Comparison of ENCODE assay signal across 8 mouse cellular contexts in genomic region chr3:135825016-135825753, GRCm38 (mm10). TPM values are rescaled to one million over a fixed set of nuclear protein-coding genes. Genes with fewer than 3 reads are reported as not detected.
A peak's percentile ranks its signal among the peaks of the same experiment; 100 is the strongest.
DNase-seq lines count a peak whose midpoint lies in the region; ATAC-seq and TF ChIP-seq lines count a peak whose summit lies in the region.

Gene Slc39a8, plus strand, starts transcription at chr3:135825279.

- peak; percentile 87 for ATAC-seq in embryonic facial prominence, embryonic 15.5 days (ENCODE audit: insufficient number of reproducible peaks, low FRiP score, low TSS enrichment, low read depth)
- peak; percentile 91 for ATAC-seq in limb, embryonic 13.5 days (ENCODE audit: low FRiP score, low read depth)
- ATAC-seq in midbrain, embryonic 14.5 days (ENCODE audit: low FRiP score, low TSS enrichment) = peak; percentile 84

- TF ChIP-seq EP300 in heart, adult 2 months (IDR thresholded peaks at IDR 0.05; ENCODE audit: insufficient read depth, low read depth, low read length) = no peak

- peak; percentile 92 for DNase-seq in A20 (ENCODE audit: low read depth, low spot score)
- DNase-seq in heart, adult 2 months = peak; percentile 79 to 84
- DNase-seq in kidney, adult 2 months = peak; percentile 88
- DNase-seq in midbrain, embryonic 14.5 days = peak; percentile 70
- peak; percentile 72 for DNase-seq in spleen, adult 12 weeks (ENCODE audit: low spot score)

- TF ChIP-seq CTCF in bone marrow macrophage, adult 2 months (IDR thresholded peaks at IDR 0.05; ENCODE audit: low read depth, low read length) = no peak; the same call in 1 of the 2 replicates
- TF ChIP-seq CTCF in heart, adult 2 months (IDR thresholded peaks at IDR 0.05) = peak; percentile 61
- peak; percentile 33 for TF ChIP-seq CTCF in kidney, adult 2 months (conservative IDR thresholded peaks at IDR 0.05; ENCODE audit: insufficient read depth, insufficient read length, low read depth, low read length)

- H3K27ac ChIP-seq in bone marrow macrophage, adult 2 months (ENCODE audit: insufficient read depth, low read depth, low read length) = peak within 1 kb of the TSS; percentile 84
- H3K27ac ChIP-seq in embryonic facial prominence, embryonic 15.5 days (replicated peaks) = peak within 1 kb of the TSS; percentile 51; the same call in 1 of the 2 replicates
- peak within 1 kb of the TSS; percentile 49; the same call in 1 of the 2 replicates for H3K27ac ChIP-seq in heart, adult 2 months
- peak within 1 kb of the TSS; percentile 42 for H3K27ac ChIP-seq in kidney, adult 2 months (ENCODE audit: insufficient read depth, low read depth, low read length)
- H3K27ac ChIP-seq in limb, embryonic 13.5 days = no peak within 1 kb of the TSS
- H3K27ac ChIP-seq in midbrain, embryonic 14.5 days (replicated peaks; ENCODE audit: low read depth, low read length) = 0 out of 2 replicates have a peak within 1 kb of the TSS, but pooled peaks have one; percentile 20

- 2% methylated on average over 22 of the region's 22 CpGs for WGBS in embryonic facial prominence, embryonic 15.5 days
- 5% methylated on average over 22 of the region's 22 CpGs for WGBS in heart, adult 2 months
- WGBS in kidney, adult 2 months = 4% methylated on average over 22 of the region's 22 CpGs
- WGBS in limb, embryonic 13.5 days = 7% methylated on average over 22 of the region's 22 CpGs
- 5% methylated on average over 22 of the region's 22 CpGs for WGBS in midbrain, embryonic 14.5 days

- peak within 1 kb of the TSS; percentile 90 for H3K4me2 ChIP-seq in embryonic facial prominence, embryonic 15.5 days (replicated peaks)
- peak within 1 kb of the TSS; percentile 96 for H3K4me2 ChIP-seq in limb, embryonic 13.5 days (replicated peaks)
- H3K4me2 ChIP-seq in midbrain, embryonic 14.5 days (ENCODE audit: low read length) = peak within 1 kb of the TSS; percentile 97

- intact Hi-C loops in heart, adult 2 months (cut with DNase I) = no loop called here

- no peak for TF ChIP-seq POLR2A in bone marrow macrophage, adult 2 months (IDR thresholded peaks at IDR 0.05; ENCODE audit: borderline replicate concordance, low read depth, low read length)
- TF ChIP-seq POLR2A in heart, adult 2 months (IDR thresholded peaks at IDR 0.05; ENCODE audit: insufficient read depth, low read depth, low read length) = no peak
- no peak for TF ChIP-seq POLR2A in kidney, adult 2 months (IDR thresholded peaks at IDR 0.05; ENCODE audit: low read depth, low read length)

- peaks cover 2% of the 10 kb centered on the region; the same call in 1 of the 2 replicates for H3K4me1 ChIP-seq in bone marrow macrophage, adult 2 months (ENCODE audit: control insufficient read depth, insufficient read depth, low read length)
- H3K4me1 ChIP-seq in embryonic facial prominence, embryonic 15.5 days = peaks cover 14% of the 10 kb centered on the region
- H3K4me1 ChIP-seq in heart, adult 2 months (ENCODE audit: control insufficient read depth, insufficient read depth, low read length) = no peaks in the 10 kb centered on the region
- peaks cover 8% of the 10 kb centered on the region; the same call in 1 of the 2 replicates for H3K4me1 ChIP-seq in kidney, adult 2 months (ENCODE audit: control insufficient read depth, insufficient read depth, low read length)
- peaks cover 12% of the 10 kb centered on the region for H3K4me1 ChIP-seq in limb, embryonic 13.5 days
- peaks cover 14% of the 10 kb centered on the region for H3K4me1 ChIP-seq in midbrain, embryonic 14.5 days (ENCODE audit: control insufficient read depth, insufficient read depth, low read length)

- peak within 1 kb of the TSS; percentile 52 for H3K9ac ChIP-seq in embryonic facial prominence, embryonic 15.5 days
- H3K9ac ChIP-seq in heart, adult 2 months (ENCODE audit: low read depth, low read length) = peak within 1 kb of the TSS; percentile 62
- peak within 1 kb of the TSS; percentile 73 for H3K9ac ChIP-seq in limb, embryonic 13.5 days
- peak within 1 kb of the TSS; percentile 64 for H3K9ac ChIP-seq in midbrain, embryonic 14.5 days (replicated peaks; ENCODE audit: low read length)

- no peaks in the 10 kb centered on the region for H3K36me3 ChIP-seq in embryonic facial prominence, embryonic 15.5 days
- no peaks in the 10 kb centered on the region for H3K36me3 ChIP-seq in heart, adult 2 months (ENCODE audit: control insufficient read depth, insufficient read depth, low read length)
- no peaks in the 10 kb centered on the region for H3K36me3 ChIP-seq in kidney, adult 2 months (ENCODE audit: control insufficient read depth, insufficient read depth, low read length)
- no peaks in the 10 kb centered on the region for H3K36me3 ChIP-seq in limb, embryonic 13.5 days
- no peaks in the 10 kb centered on the region for H3K36me3 ChIP-seq in midbrain, embryonic 14.5 days (ENCODE audit: control insufficient read depth, insufficient read depth, low read length)

- H3K4me3 ChIP-seq in bone marrow macrophage, adult 2 months (ENCODE audit: insufficient read depth, low read length) = peak within 1 kb of the TSS; percentile 72
- peak within 1 kb of the TSS; percentile 63 for H3K4me3 ChIP-seq in embryonic facial prominence, embryonic 15.5 days (replicated peaks)
- H3K4me3 ChIP-seq in heart, adult 2 months = peak within 1 kb of the TSS; percentile 65
- peak within 1 kb of the TSS; percentile 48 for H3K4me3 ChIP-seq in kidney, adult 2 months (ENCODE audit: insufficient read depth, low read depth, low read length)
- H3K4me3 ChIP-seq in limb, embryonic 13.5 days = peak within 1 kb of the TSS; percentile 60
- peak within 1 kb of the TSS; percentile 55 for H3K4me3 ChIP-seq in midbrain, embryonic 14.5 days (replicated peaks; ENCODE audit: low read depth, low read length)

- H3K9me3 ChIP-seq in embryonic facial prominence, embryonic 15.5 days (replicated peaks) = no peaks in the 10 kb centered on the region
- H3K9me3 ChIP-seq in limb, embryonic 13.5 days = no peaks in the 10 kb centered on the region
- H3K9me3 ChIP-seq in midbrain, embryonic 14.5 days (ENCODE audit: control insufficient read depth, low read length) = no peaks in the 10 kb centered on the region

- H3K27me3 ChIP-seq in embryonic facial prominence, embryonic 15.5 days = no peaks in the 10 kb centered on the region
- no peaks in the 10 kb centered on the region; the same call in 1 of the 2 replicates for H3K27me3 ChIP-seq in heart, adult 2 months (ENCODE audit: control insufficient read depth, insufficient read depth, low read length)
- no peaks in the 10 kb centered on the region for H3K27me3 ChIP-seq in kidney, adult 2 months (replicated peaks; ENCODE audit: control insufficient read depth, insufficient read depth, low read length)
- peaks cover 9% of the 10 kb centered on the region; the same call in 1 of the 2 replicates for H3K27me3 ChIP-seq in limb, embryonic 13.5 days
- H3K27me3 ChIP-seq in midbrain, embryonic 14.5 days (ENCODE audit: control insufficient read depth, insufficient read depth, low read length) = no peaks in the 10 kb centered on the region; the same call in 1 of the 2 replicates

- no peaks in the 10 kb centered on the region for H3K79me2 ChIP-seq in heart, adult 2 months (replicated peaks; ENCODE audit: control insufficient read depth, insufficient read depth, low read length)

RNA-seq across cellular contexts. Expression of gene Slc39a8, which starts in this region (rescaled TPM):
- 5.7 and 7.2 TPM in 2 replicates for polyA plus RNA-seq in bone marrow macrophage, adult 2 months (2012; ENCODE audit: insufficient read depth, insufficient read length, missing spikeins)
- polyA plus RNA-seq in embryonic facial prominence, embryonic 15.5 days (2015; fragmentation: Nextera tagmentation; extraction: Ambion mirVana) = 14.3 and 15.2 TPM in 2 replicates
- total RNA-seq in heart, adult 2 months (2021) = 1 to 10 TPM; 5.3 to 7.1 TPM
- 2.8 and 4.6 TPM in 2 replicates for polyA plus RNA-seq in heart, adult 2 months (2012; rRNA removed)
- 20.6 and 28.7 TPM in 2 replicates for polyA plus RNA-seq in kidney, adult 2 months (2012; rRNA removed)
- 5.1 and 6.6 TPM in 2 replicates for polyA plus RNA-seq in limb, embryonic 13.5 days (2015; fragmentation: Nextera tagmentation; extraction: Ambion mirVana)
- polyA plus RNA-seq in midbrain, embryonic 14.5 days (2014; fragmentation: Nextera tagmentation; extraction: Ambion mirVana) = 5.6 and 12.3 TPM in 2 replicates
